Mouse (Mus musculus): ENCODE results near the gene Gm21970.

- TF ChIP-seq POLR2A (IDR thresholded peaks at IDR 0.05; ENCODE audit: control insufficient read depth, low read depth, low read length) (no peak), CTCF (IDR thresholded peaks at IDR 0.05; ENCODE audit: control insufficient read depth, insufficient read depth, insufficient replicate concordance, low read depth, low read length) (no peak)
Observed at GRCm38 (mm10) chr16:91418531-91418930, 27.0 kb downstream of the Gm21970 start.
